Mouse (Mus musculus) thymus, adult 18-20 months (tissue): ENCODE results near the gene Olfr209.
"Not testable (repeated sequence)": the region's sequence is repeated elsewhere in the genome, so short reads cannot be mapped to it uniquely, and the experiment has no call there.

ENCODE experiments used
- DNase-seq, 2 experiments: peaks; one replicate each; pipeline ENCODE4 v3.0.0; 2022; ENCODE audit warnings: mixed read lengths in 2 of 2

The Olfr209 gene

GRCm38 (mm10) chr16:59363893-59364292, at the start of gene Olfr209:
TSS of gene Olfr209 (minus strand) at chr16:59363993.
- no peak for DNase-seq

GRCm38 (mm10) chr16:59413475-59413874, 49.7 kb upstream of the Olfr209 start:
- no peak for DNase-seq

- DNase-seq, result no peak
Observed at GRCm38 (mm10) chr16:59409800-59410199, 46.0 kb upstream of the Olfr209 start.

- no peak for DNase-seq
Observed at GRCm38 (mm10) chr16:59409341-59409748, 45.6 kb upstream of the Olfr209 start.

GRCm38 (mm10) chr16:59407032-59407431, 43.2 kb upstream of the Olfr209 start, which contains the start of gene Gabrr3:
TSS of gene Gabrr3 (plus strand) at chr16:59407332.
- no peak for DNase-seq

GRCm38 (mm10) chr16:59404798-59405197, 41.0 kb upstream of the Olfr209 start:
- DNase-seq, result no peak

GRCm38 (mm10) chr16:59403684-59404083, 39.9 kb upstream of the Olfr209 start:
- no peak for DNase-seq

GRCm38 (mm10) chr16:59401985-59402384, 38.2 kb upstream of the Olfr209 start:
- no peak for DNase-seq

- DNase-seq, result no peak
Observed at GRCm38 (mm10) chr16:59401102-59401501, 37.3 kb upstream of the Olfr209 start.

GRCm38 (mm10) chr16:59393300-59393699, 29.5 kb upstream of the Olfr209 start:
- DNase-seq, result no peak

GRCm38 (mm10) chr16:59349146-59349545, 14.6 kb downstream of the Olfr209 start, which contains the start of gene Olfr206:
TSS of gene Olfr206 (minus strand) at chr16:59349246.
- DNase-seq, result no peak

GRCm38 (mm10) chr16:59331038-59331437, 32.8 kb downstream of the Olfr209 start, which contains the start of gene Olfr205:
TSS of gene Olfr205 (minus strand) at chr16:59331138.
- no peak for DNase-seq

- not testable (repeated sequence) for DNase-seq
Observed at GRCm38 (mm10) chr16:59323262-59323661, 40.5 kb downstream of the Olfr209 start.

GRCm38 (mm10) chr16:59318148-59318547, 45.6 kb downstream of the Olfr209 start, which contains the start of gene Olfr204:
TSS of gene Olfr204 (minus strand) at chr16:59318248.
- no peak for DNase-seq
